Mouse (Mus musculus): ENCODE results near the gene Sim2.

DNA sequence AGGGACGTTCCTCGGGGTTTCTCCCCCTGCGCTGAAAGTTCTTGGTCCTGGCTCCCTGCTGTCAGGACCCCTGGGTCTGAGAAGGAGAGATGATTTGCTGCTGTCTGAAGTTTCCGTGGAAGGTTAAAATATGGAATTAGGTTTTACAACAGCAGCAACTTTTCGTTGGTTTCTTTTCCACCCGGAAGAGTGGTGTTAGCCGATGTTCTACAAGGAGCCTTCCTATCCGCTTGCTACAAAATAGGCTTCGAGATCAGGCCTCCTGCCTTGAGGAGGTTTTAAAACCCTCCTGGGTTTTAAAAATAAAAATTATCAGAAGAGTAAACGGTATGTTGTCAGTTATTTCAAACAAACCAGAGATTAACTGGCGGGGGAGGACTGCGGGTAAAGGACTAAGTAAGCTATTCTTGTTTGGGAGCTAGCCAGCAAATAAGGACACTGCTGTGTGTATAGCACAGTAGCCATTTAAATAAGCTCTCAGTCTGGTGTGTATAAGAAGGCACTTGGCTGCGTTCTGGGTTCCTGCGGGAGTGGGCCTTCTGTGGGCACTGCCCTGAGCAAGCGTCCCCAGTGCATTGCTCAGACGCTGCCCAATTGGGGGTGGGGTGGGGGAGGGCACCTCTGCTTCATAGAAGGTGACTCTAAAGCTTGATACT is 3.0 kb downstream of the Sim2 start:
- TF ChIP-seq CTCF (IDR thresholded peaks at IDR 0.05; ENCODE audit: low read depth, low read length): no peak
- TF ChIP-seq POLR2A (IDR thresholded peaks at IDR 0.05; ENCODE audit: extremely low read depth, insufficient read depth, low read length): no peak

Measured in liver, adult 2 months (tissue).